Mouse (Mus musculus) hindbrain, embryonic 10.5 days (tissue): ENCODE measurements around the gene Dab2ip. TPM values are rescaled to one million over a fixed set of nuclear protein-coding genes. Genes with fewer than 3 reads are reported as not detected.

ENCODE experiments used
- DNase-seq: peaks from one replicate; pipeline ENCODE4 v3.0.0-alpha.2; 2017; ENCODE audit warnings: low spot score
- H3K27ac ChIP-seq: fragments of 300-500 bp; sonication (generic); 2 replicates; pipeline ENCODE4 v1.5.1; 2016; ENCODE audit warnings: mild to moderate bottlenecking, moderate library complexity
- H3K27me3 ChIP-seq: fragments of 300-500 bp; sonication (generic); 2 replicates; pipeline ENCODE4 v1.6.1; 2016; ENCODE audit warnings: mild to moderate bottlenecking; ENCODE audit not compliant: poor library complexity, insufficient read depth, severe bottlenecking
- H3K36me3 ChIP-seq: fragments of 300-500 bp; sonication (generic); 2 replicates; pipeline ENCODE4 v1.6.1; 2016; ENCODE audit warnings: mild to moderate bottlenecking, moderate library complexity
- H3K4me1 ChIP-seq: fragments of 300-500 bp; sonication (generic); replicated peaks from 2 replicates; pipeline ENCODE4 v1.6.1; 2016; ENCODE audit warnings: mild to moderate bottlenecking
- H3K4me3 ChIP-seq: fragments of 300-500 bp; sonication (generic); 2 replicates; pipeline ENCODE4 v1.5.1; 2016; ENCODE audit warnings: mild to moderate bottlenecking, moderate library complexity
- H3K9me3 ChIP-seq: fragments of 300-500 bp; sonication (generic); 2 replicates; pipeline ENCODE4 v1.6.1; 2016; ENCODE audit warnings: mild to moderate bottlenecking, moderate library complexity
- WGBS: fragments of 180-500 bp; shearing (Covaris S2); methylation state at CpG from one replicate; pipeline ENCODE4 v1.1.7; 2016; 5-methylcytosine and 5-hydroxymethylcytosine counted together
- polyA plus RNA-seq: library from polyadenylated mRNA; unstranded; fragments of >200 nt; fragmentation: Nextera tagmentation; extraction: Ambion mirVana; gene quantifications from 2 replicates; pipeline ENCODE4 v1.2.1, GENCODE M21; 2016

The Dab2ip gene
- polyA plus RNA-seq, 1 experiment from 2014 or later: 28.8 TPM

GRCm38 (mm10) chr2:35722821-35723220, 164.8 kb downstream of the Dab2ip start:
- Histone ChIP-seq H3K4me1 (peaks cover under 1% of the 10 kb centered on the region), H3K27me3 (no peaks in the 10 kb centered on the region), H3K9me3 (no peaks in the 10 kb centered on the region), H3K36me3 (peaks cover 99% of the 10 kb centered on the region), H3K27ac (no peak overlapping the region), H3K4me3 (no peak overlapping the region)
- WGBS: 94% methylated on average over 9 of the region's 9 CpGs
- DNase-seq: no peak

DNA sequence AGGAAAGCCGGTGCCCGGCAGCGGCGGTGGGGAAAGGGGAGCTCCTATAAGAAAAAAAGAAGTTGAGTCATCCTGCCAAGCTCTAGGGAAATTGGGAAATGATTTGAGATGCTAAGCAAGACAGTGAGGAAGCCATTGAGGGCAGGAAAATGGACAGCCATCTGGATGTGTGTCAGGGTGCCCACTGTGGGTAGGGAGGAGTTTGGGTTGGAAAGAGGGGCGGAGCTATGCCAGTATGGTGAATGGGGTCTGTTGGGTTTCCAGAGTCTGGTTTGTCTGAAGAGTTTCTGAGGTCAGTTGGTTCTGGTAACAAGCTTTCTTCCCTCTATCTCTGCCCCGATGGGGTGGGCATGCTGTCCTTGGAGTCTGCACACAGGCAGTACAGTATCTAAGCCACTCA, 165.2 kb downstream of the Dab2ip start:
- Histone ChIP-seq H3K36me3 (peaks cover 99% of the 10 kb centered on the region), H3K4me3 (no peak overlapping the region), H3K27me3 (no peaks in the 10 kb centered on the region), H3K4me1 (peaks cover 5% of the 10 kb centered on the region), H3K9me3 (no peaks in the 10 kb centered on the region), H3K27ac (no peak overlapping the region)
- WGBS: 94% methylated on average over 6 of the region's 6 CpGs
- DNase-seq: no peak

DNA sequence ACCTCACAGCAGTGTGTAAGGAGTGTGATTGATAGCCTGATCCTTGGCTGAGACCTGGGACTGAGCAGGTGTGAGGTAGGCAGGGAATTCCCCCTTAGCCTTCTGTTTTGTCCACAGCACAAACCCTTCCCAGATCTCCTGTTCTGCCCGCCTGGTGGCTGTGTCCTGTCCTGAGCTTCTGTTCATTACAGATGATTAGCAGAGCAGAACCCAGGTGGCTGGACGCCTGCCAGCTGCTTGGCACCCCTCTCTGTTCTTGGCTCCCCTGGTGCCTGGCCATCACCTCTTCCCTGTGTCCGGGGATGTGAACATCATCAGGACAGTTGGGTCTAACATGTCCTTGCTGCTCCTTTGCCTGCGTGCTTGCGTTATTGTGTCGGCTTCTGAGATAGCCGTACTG, 165.6 kb downstream of the Dab2ip start:
- Histone ChIP-seq H3K36me3 (peaks cover 99% of the 10 kb centered on the region), H3K27me3 (no peaks in the 10 kb centered on the region), H3K4me1 (peaks cover 10% of the 10 kb centered on the region), H3K9me3 (no peaks in the 10 kb centered on the region), H3K27ac (no peak overlapping the region), H3K4me3 (no peak overlapping the region)
- WGBS: 89% methylated on average over 7 of the region's 7 CpGs
- DNase-seq: no peak

DNA sequence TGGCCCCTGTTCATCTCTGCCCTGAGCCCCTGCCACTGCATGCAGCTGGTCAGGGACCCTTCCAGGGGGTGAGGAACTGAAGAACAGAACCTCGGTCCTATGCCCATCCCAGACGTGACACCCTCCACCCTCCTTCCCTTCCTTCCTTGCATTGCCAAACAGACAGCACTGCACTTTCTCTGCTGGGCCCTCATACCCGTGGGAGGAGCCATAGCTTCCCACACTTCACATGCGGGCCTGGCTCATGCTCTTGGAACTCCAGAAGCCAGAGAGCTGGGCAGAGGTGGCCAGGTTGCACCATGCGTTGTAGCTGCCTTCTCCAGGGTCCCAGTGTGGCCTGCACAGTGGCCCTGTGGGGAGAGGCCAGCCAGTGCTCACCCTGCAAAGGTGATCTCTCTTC, 170.6 kb downstream of the Dab2ip start:
- no peaks in the 10 kb centered on the region for H3K27me3 ChIP-seq
- H3K4me1 ChIP-seq: peaks cover 24% of the 10 kb centered on the region
- H3K4me3 ChIP-seq: no peak overlapping the region
- 49% methylated on average over 5 of the region's 5 CpGs for WGBS
- peak overlapping the region; percentile 76 for H3K27ac ChIP-seq
- H3K36me3 ChIP-seq: peaks cover 79% of the 10 kb centered on the region
- no peak for DNase-seq
- no peaks in the 10 kb centered on the region for H3K9me3 ChIP-seq

GRCm38 (mm10) chr2:35729077-35730065, 171.3 kb downstream of the Dab2ip start:
- no peaks in the 10 kb centered on the region for H3K27me3 ChIP-seq
- WGBS: 45% methylated on average over 16 of the region's 16 CpGs
- H3K4me1 ChIP-seq: peaks cover 24% of the 10 kb centered on the region
- no peak overlapping the region for H3K4me3 ChIP-seq
- DNase-seq: peak; percentile 55
- no peaks in the 10 kb centered on the region for H3K9me3 ChIP-seq
- peak overlapping the region; percentile 76 for H3K27ac ChIP-seq
- H3K36me3 ChIP-seq: peaks cover 72% of the 10 kb centered on the region

- no peak overlapping the region for H3K27ac ChIP-seq
- WGBS: 86% methylated on average over 18 of the region's 18 CpGs
- peaks cover 24% of the 10 kb centered on the region for H3K4me1 ChIP-seq
- no peak overlapping the region for H3K4me3 ChIP-seq
- H3K36me3 ChIP-seq: peaks cover 48% of the 10 kb centered on the region
- no peaks in the 10 kb centered on the region for H3K27me3 ChIP-seq
- H3K9me3 ChIP-seq: no peaks in the 10 kb centered on the region; the same call in 1 of the 2 replicates
- DNase-seq: no peak
These were observed 173.8 kb downstream of the Dab2ip start for GRCm38 (mm10) chr2:35731671-35732449.

DNA sequence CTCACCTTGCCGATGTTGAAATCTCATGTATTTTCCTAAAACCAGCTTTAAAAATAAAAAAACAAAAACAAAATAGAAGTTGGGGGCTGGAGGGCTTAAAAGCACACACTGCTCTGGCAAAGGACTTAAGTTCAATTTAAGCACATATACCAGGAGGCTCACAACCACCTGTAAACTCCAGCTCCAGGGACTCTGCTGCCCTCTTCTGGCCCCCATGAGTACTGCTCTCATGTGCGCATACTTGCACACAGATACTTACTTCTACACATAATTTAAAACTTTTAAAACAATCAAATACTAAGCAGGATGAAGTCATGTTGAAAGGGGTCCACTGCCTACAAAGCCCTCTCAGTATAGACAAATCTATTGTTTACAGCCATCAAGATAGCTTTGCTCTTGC, 176.9 kb downstream of the Dab2ip start:
- no peaks in the 10 kb centered on the region for H3K27me3 ChIP-seq
- no peaks in the 10 kb centered on the region; the same call in 1 of the 2 replicates for H3K9me3 ChIP-seq
- peaks cover 20% of the 10 kb centered on the region for H3K36me3 ChIP-seq
- WGBS: 98% methylated on average over 2 of the region's 2 CpGs
- no peak overlapping the region for H3K4me3 ChIP-seq
- H3K27ac ChIP-seq: no peak overlapping the region
- H3K4me1 ChIP-seq: peaks cover 11% of the 10 kb centered on the region
- no peak for DNase-seq

- 72% methylated on average over 2 of the region's 2 CpGs for WGBS
These were observed 178.0 kb downstream of the Dab2ip start for GRCm38 (mm10) chr2:35736061-35736460.

DNA sequence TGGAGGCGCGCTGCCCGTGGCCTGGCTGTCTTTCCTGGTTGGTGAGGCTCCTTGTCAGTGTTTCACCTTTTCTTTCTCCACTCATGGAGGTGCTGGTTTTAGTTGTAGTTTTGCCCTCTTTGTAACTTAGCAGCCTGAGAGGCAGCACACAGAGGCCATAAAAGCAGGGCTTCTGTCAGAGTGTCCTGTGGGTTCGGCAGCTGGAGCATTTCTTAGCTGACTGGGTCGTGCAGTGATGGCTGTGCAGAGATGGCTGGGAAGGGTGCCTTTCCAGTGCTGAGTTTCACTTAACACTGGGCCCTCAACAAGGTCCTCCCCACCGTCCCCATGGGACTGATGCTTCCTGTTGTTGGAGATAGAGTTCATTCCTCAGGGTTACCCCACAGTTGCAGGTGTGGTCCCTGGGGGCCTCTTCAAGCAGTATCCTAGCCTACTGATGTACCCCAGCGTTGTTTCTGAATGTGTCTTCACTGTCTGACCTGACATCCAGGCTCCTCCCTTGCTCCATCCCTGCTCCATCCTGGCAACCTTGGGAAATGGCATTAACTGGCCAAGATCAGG, 179.5 kb downstream of the Dab2ip start:
- 82% methylated on average over 7 of the region's 7 CpGs for WGBS
- H3K27me3 ChIP-seq: no peaks in the 10 kb centered on the region
- DNase-seq: no peak
- H3K9me3 ChIP-seq: no peaks in the 10 kb centered on the region; the same call in 1 of the 2 replicates
- H3K36me3 ChIP-seq: no peaks in the 10 kb centered on the region
- no peak overlapping the region for H3K27ac ChIP-seq
- peaks cover 24% of the 10 kb centered on the region for H3K4me1 ChIP-seq
- no peak overlapping the region for H3K4me3 ChIP-seq

More at GRCm38 (mm10) chr2:35736061-35736460, 178.0 kb downstream of the Dab2ip start:
- no peak overlapping the region for H3K27ac ChIP-seq
- peaks cover 16% of the 10 kb centered on the region for H3K4me1 ChIP-seq
- peaks cover 12% of the 10 kb centered on the region for H3K36me3 ChIP-seq
- no peaks in the 10 kb centered on the region; the same call in 1 of the 2 replicates for H3K9me3 ChIP-seq
- no peaks in the 10 kb centered on the region for H3K27me3 ChIP-seq
- no peak for DNase-seq
- no peak overlapping the region for H3K4me3 ChIP-seq

DNA sequence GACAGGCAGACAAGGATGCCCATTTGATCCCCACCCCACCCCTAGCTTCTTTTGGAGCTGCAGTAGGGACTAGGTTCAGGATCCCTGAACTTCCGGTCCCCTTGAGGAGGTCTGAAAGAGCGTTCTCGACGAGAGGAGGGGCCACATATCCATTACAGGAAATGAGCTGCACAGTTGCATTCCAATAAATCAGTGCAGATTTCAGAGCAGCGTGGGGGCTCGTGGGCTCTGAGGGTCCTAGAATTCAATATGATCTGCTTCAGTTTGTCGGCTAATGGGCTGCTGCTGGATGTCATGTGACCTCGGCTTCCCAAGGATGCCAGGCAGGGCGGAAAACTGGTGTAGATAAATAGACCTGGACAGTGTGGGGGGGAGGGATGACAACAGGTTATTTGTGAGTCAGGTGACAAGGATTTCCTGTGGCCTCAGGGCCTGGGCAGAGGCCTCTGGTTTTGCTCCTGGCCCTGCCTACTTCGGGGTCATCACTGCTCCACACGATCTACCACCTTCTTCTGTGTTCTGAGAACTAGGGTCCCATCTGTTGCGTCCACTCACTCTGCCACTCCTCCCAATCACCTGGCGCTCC, 181.7 kb downstream of the Dab2ip start:
- Histone ChIP-seq H3K36me3 (no peaks in the 10 kb centered on the region), H3K4me1 (peaks cover 24% of the 10 kb centered on the region), H3K27me3 (no peaks in the 10 kb centered on the region), H3K27ac (peak overlapping the region; percentile 56; the same call in 1 of the 2 replicates), H3K4me3 (no peak overlapping the region), H3K9me3 (no peaks in the 10 kb centered on the region; the same call in 1 of the 2 replicates)
- DNase-seq: no peak
- whole genome bisulfite sequencing: 68% methylated on average over 13 of the region's 13 CpGs

DNA sequence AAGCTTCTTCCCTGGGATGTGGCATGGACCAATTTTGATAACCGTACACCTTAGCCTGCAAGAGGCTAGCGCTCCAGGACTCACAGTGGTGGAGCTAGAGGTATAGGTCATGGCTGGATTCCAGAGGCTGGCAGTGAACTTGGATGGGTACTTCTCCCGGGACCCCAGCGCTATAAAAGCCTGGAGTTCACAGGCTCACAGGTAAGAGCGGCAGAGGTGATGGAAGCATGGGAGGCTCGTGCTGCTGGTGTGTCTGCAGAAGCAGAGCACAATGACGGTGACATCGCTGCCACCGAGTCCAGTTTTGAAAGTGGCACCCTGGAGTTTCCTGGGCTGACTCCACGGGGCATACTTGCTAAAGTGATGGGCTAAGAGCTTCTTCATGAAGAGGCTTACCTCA, 187.8 kb downstream of the Dab2ip start:
- 90% methylated on average over 10 of the region's 10 CpGs for WGBS
- H3K4me1 ChIP-seq: peaks cover 47% of the 10 kb centered on the region
- H3K4me3 ChIP-seq: no peak overlapping the region
- H3K27me3 ChIP-seq: no peaks in the 10 kb centered on the region
- DNase-seq: no peak
- no peaks in the 10 kb centered on the region for H3K36me3 ChIP-seq
- H3K9me3 ChIP-seq: no peaks in the 10 kb centered on the region
- H3K27ac ChIP-seq: no peak overlapping the region

GRCm38 (mm10) chr2:35746638-35747037, 188.6 kb downstream of the Dab2ip start:
- H3K4me1 ChIP-seq: peaks cover 46% of the 10 kb centered on the region
- H3K36me3 ChIP-seq: no peaks in the 10 kb centered on the region
- H3K4me3 ChIP-seq: no peak overlapping the region
- peak overlapping the region; percentile 30; the same call in 1 of the 2 replicates for H3K27ac ChIP-seq
- no peaks in the 10 kb centered on the region for H3K27me3 ChIP-seq
- no peak for DNase-seq
- 58% methylated on average over 6 of the region's 7 CpGs for WGBS
- H3K9me3 ChIP-seq: no peaks in the 10 kb centered on the region
